Mouse (Mus musculus) embryonic facial prominence, embryonic 13.5 days (tissue): ENCODE results near the gene Ago4. TPM values are rescaled to one million over a fixed set of nuclear protein-coding genes. Genes with fewer than 3 reads are reported as not detected.

Experiments
- ATAC-seq: fragments of 200-750 bp; cut with Nextera tagmentation; 2 replicates; pipeline ENCODE4 v1.8.0; 2017; ENCODE audit warnings: low read depth; ENCODE audit not compliant: insufficient number of reproducible peaks, insufficient read depth, low FRiP score, low TSS enrichment
- H3K27ac ChIP-seq: fragments of 300-500 bp; sonication (generic); 2 replicates; pipeline ENCODE4 v1.5.1; 2015; ENCODE audit warnings: moderate library complexity, mild to moderate bottlenecking, inconsistent platforms
- H3K27me3 ChIP-seq: fragments of 300-500 bp; sonication (generic); 2 replicates; pipeline ENCODE4 v1.6.1; 2015; ENCODE audit warnings: mild to moderate bottlenecking, inconsistent platforms
- H3K36me3 ChIP-seq: fragments of 300-500 bp; sonication (generic); 2 replicates; pipeline ENCODE4 v1.6.1; 2015; ENCODE audit warnings: mild to moderate bottlenecking, inconsistent platforms
- H3K4me1 ChIP-seq: fragments of 300-500 bp; sonication (generic); 2 replicates; pipeline ENCODE4 v1.6.1; 2015; ENCODE audit warnings: inconsistent platforms
- H3K4me2 ChIP-seq: fragments of 300-500 bp; sonication (generic); 2 replicates; pipeline ENCODE4 v1.6.1; 2015; ENCODE audit warnings: moderate library complexity, mild to moderate bottlenecking, inconsistent platforms
- H3K4me3 ChIP-seq: fragments of 300-500 bp; sonication (generic); 2 replicates; pipeline ENCODE4 v1.5.1; 2015; ENCODE audit warnings: mild to moderate bottlenecking, inconsistent platforms
- H3K9ac ChIP-seq: fragments of 300-500 bp; sonication (generic); 2 replicates; pipeline ENCODE4 v1.6.1; 2015; ENCODE audit warnings: mild to moderate bottlenecking, inconsistent platforms
- H3K9me3 ChIP-seq: fragments of 300-500 bp; sonication (generic); 2 replicates; pipeline ENCODE4 v1.6.1; 2016; ENCODE audit warnings: inconsistent platforms
- WGBS: fragments of 180-500 bp; shearing (Covaris S2); methylation state at CpG from one replicate; pipeline ENCODE4 v1.1.7; 2015; ENCODE audit warnings: mixed read lengths; 5-methylcytosine and 5-hydroxymethylcytosine counted together
- polyA plus RNA-seq: library from polyadenylated mRNA; unstranded; fragments of >200 nt; fragmentation: Nextera tagmentation; extraction: Ambion mirVana; gene quantifications from 2 replicates; pipeline ENCODE4 v1.2.1, GENCODE M21; 2015

The Ago4 gene
- polyA plus RNA-seq, 1 experiment from 2014 or later = 3.9 TPM

GRCm38 (mm10) chr4:126468285-126468901 lies 64.9 kb downstream of the Ago4 start, which contains the start of gene Ago1:
TSS of gene Ago1 (minus strand) at chr4:126468583.
- under 1% methylated on average over 51 of the region's 55 CpGs for whole genome bisulfite sequencing
- H3K27ac ChIP-seq = peak within 1 kb of the TSS; percentile 83
- peak; percentile 74 for ATAC-seq
- peak within 1 kb of the TSS; percentile 71 for H3K4me3 ChIP-seq
- H3K9ac ChIP-seq = peak within 1 kb of the TSS; percentile 86
- no peaks in the 10 kb centered on the region for H3K36me3 ChIP-seq
- no peaks in the 10 kb centered on the region for H3K27me3 ChIP-seq
- peaks cover 34% of the 10 kb centered on the region for H3K4me1 ChIP-seq
- H3K9me3 ChIP-seq = no peaks in the 10 kb centered on the region
- H3K4me2 ChIP-seq = peak within 1 kb of the TSS; percentile 70

GRCm38 (mm10) chr4:126467721-126468284 lies 65.5 kb downstream of the Ago4 start:
- peak; percentile 58 for ATAC-seq
- Histone ChIP-seq H3K36me3 (no peaks in the 10 kb centered on the region), H3K9ac (peak overlapping the region; percentile 86), H3K4me3 (peak overlapping the region; percentile 71), H3K27me3 (no peaks in the 10 kb centered on the region), H3K4me2 (peak overlapping the region; percentile 70), H3K27ac (peak overlapping the region; percentile 83), H3K4me1 (peaks cover 34% of the 10 kb centered on the region), H3K9me3 (no peaks in the 10 kb centered on the region)
- WGBS = under 1% methylated on average over 24 of the region's 25 CpGs

- H3K27me3 ChIP-seq = no peaks in the 10 kb centered on the region
- no peaks in the 10 kb centered on the region for H3K9me3 ChIP-seq
- peak overlapping the region; percentile 55 for H3K9ac ChIP-seq
- peaks cover 34% of the 10 kb centered on the region for H3K4me1 ChIP-seq
- 22% methylated on average over 8 of the region's 8 CpGs for WGBS
- no peak for ATAC-seq
- H3K4me2 ChIP-seq = peak overlapping the region; percentile 70
- peak overlapping the region; percentile 18 for H3K4me3 ChIP-seq
- H3K36me3 ChIP-seq = no peaks in the 10 kb centered on the region
- peak overlapping the region; percentile 41 for H3K27ac ChIP-seq
These were observed 67.0 kb downstream of the Ago4 start for GRCm38 (mm10) chr4:126466251-126466750.

GRCm38 (mm10) chr4:126465843-126466242 lies 67.4 kb downstream of the Ago4 start:
- H3K4me1 ChIP-seq = peaks cover 34% of the 10 kb centered on the region
- WGBS = 6% methylated on average over 8 of the region's 8 CpGs
- H3K9ac ChIP-seq = peak overlapping the region; percentile 55
- ATAC-seq = peak; percentile 46; the same call in 1 of the 2 replicates
- no peaks in the 10 kb centered on the region for H3K27me3 ChIP-seq
- H3K27ac ChIP-seq = peak overlapping the region; percentile 41
- peak overlapping the region; percentile 70 for H3K4me2 ChIP-seq
- peak overlapping the region; percentile 18 for H3K4me3 ChIP-seq
- H3K9me3 ChIP-seq = no peaks in the 10 kb centered on the region
- H3K36me3 ChIP-seq = 0 out of 2 replicates have a peak, but pooled peaks cover under 1% of the 10 kb centered on the region

- Histone ChIP-seq H3K27me3 (no peaks in the 10 kb centered on the region), H3K36me3 (peaks cover 11% of the 10 kb centered on the region), H3K4me3 (no peak overlapping the region), H3K4me2 (peak overlapping the region; percentile 70; the same call in 1 of the 2 replicates), H3K9me3 (no peaks in the 10 kb centered on the region), H3K27ac (peak overlapping the region; percentile 39; the same call in 1 of the 2 replicates), H3K4me1 (peaks cover 34% of the 10 kb centered on the region), H3K9ac (0 out of 2 replicates have a peak overlapping the region, but pooled peaks have one; percentile 27)
- ATAC-seq = no peak
- WGBS = 9% methylated on average over 2 of the region's 2 CpGs
These were observed 68.4 kb downstream of the Ago4 start for GRCm38 (mm10) chr4:126464892-126465235.

- Histone ChIP-seq H3K9me3 (no peaks in the 10 kb centered on the region), H3K36me3 (peaks cover 16% of the 10 kb centered on the region), H3K27me3 (no peaks in the 10 kb centered on the region), H3K9ac (no peak overlapping the region), H3K27ac (no peak overlapping the region), H3K4me1 (peaks cover 34% of the 10 kb centered on the region), H3K4me2 (0 out of 2 replicates have a peak overlapping the region, but pooled peaks have one; percentile 70), H3K4me3 (no peak overlapping the region)
- ATAC-seq = no peak
- WGBS = 31% methylated on average over 4 of the region's 4 CpGs
These were observed 68.9 kb downstream of the Ago4 start for GRCm38 (mm10) chr4:126464189-126464891.

GRCm38 (mm10) chr4:126455441-126455840 lies 77.8 kb downstream of the Ago4 start:
- H3K9me3 ChIP-seq = no peaks in the 10 kb centered on the region
- no peak overlapping the region for H3K4me2 ChIP-seq
- no peak overlapping the region for H3K9ac ChIP-seq
- H3K36me3 ChIP-seq = peaks cover 96% of the 10 kb centered on the region
- H3K4me1 ChIP-seq = no peaks in the 10 kb centered on the region
- no peaks in the 10 kb centered on the region for H3K27me3 ChIP-seq
- no peak overlapping the region for H3K27ac ChIP-seq
- WGBS = 73% methylated on average over 7 of the region's 7 CpGs
- no peak for ATAC-seq
- no peak overlapping the region for H3K4me3 ChIP-seq

GRCm38 (mm10) chr4:126454547-126455254 lies 78.6 kb downstream of the Ago4 start:
- no peaks in the 10 kb centered on the region for H3K27me3 ChIP-seq
- H3K4me1 ChIP-seq = no peaks in the 10 kb centered on the region
- peaks cover 95% of the 10 kb centered on the region for H3K36me3 ChIP-seq
- no peaks in the 10 kb centered on the region for H3K9me3 ChIP-seq
- no peak for ATAC-seq
- H3K27ac ChIP-seq = no peak overlapping the region
- no peak overlapping the region for H3K9ac ChIP-seq
- no peak overlapping the region for H3K4me2 ChIP-seq
- H3K4me3 ChIP-seq = no peak overlapping the region
- 88% methylated on average over 5 of the region's 5 CpGs for WGBS

GRCm38 (mm10) chr4:126450268-126450667 lies 83.0 kb downstream of the Ago4 start:
- no peak overlapping the region for H3K4me3 ChIP-seq
- H3K9me3 ChIP-seq = no peaks in the 10 kb centered on the region
- H3K4me1 ChIP-seq = no peaks in the 10 kb centered on the region
- H3K9ac ChIP-seq = no peak overlapping the region
- no peak overlapping the region; the same call in 1 of the 2 replicates for H3K27ac ChIP-seq
- peaks cover 84% of the 10 kb centered on the region for H3K36me3 ChIP-seq
- H3K4me2 ChIP-seq = no peak overlapping the region
- no peak for ATAC-seq
- WGBS = 86% methylated on average over 1 of the region's 1 CpGs
- H3K27me3 ChIP-seq = no peaks in the 10 kb centered on the region

GRCm38 (mm10) chr4:126447126-126447525 lies 86.1 kb downstream of the Ago4 start:
- ATAC-seq = no peak
- Histone ChIP-seq H3K4me1 (no peaks in the 10 kb centered on the region), H3K4me3 (no peak overlapping the region), H3K27me3 (no peaks in the 10 kb centered on the region), H3K27ac (no peak overlapping the region), H3K9me3 (no peaks in the 10 kb centered on the region), H3K4me2 (no peak overlapping the region), H3K36me3 (peaks cover 76% of the 10 kb centered on the region), H3K9ac (no peak overlapping the region)
- 82% methylated on average over 7 of the region's 7 CpGs for WGBS

GRCm38 (mm10) chr4:126444528-126444927 lies 88.7 kb downstream of the Ago4 start:
- Histone ChIP-seq H3K27me3 (no peaks in the 10 kb centered on the region), H3K4me1 (no peaks in the 10 kb centered on the region), H3K9ac (no peak overlapping the region), H3K4me2 (no peak overlapping the region), H3K27ac (no peak overlapping the region), H3K36me3 (peaks cover 80% of the 10 kb centered on the region), H3K4me3 (no peak overlapping the region), H3K9me3 (no peaks in the 10 kb centered on the region)
- no peak for ATAC-seq
- 92% methylated on average over 3 of the region's 3 CpGs for WGBS
